In genomic region chr4:140602022-140602421, GRCm38 (mm10) we compare ENCODE assay signal across 13 mouse cellular contexts.
"Had no signal": no experiment of that assay in that cellular context is flagged by ENCODE, and none has a peak within 500 bp of the region (broad histone marks: within the 10 kb centered on the region; RNA-seq: fewer than 3 reads in every experiment).

No protein-coding gene starts in this region.

- H3K9me3 ChIP-seq: limb, embryonic 15.5 days; liver, embryonic 12.5 days had no signal

- H3K9ac ChIP-seq: limb, embryonic 15.5 days; liver, embryonic 12.5 days; lung, embryonic 14.5 days had no signal

- H3K4me3 ChIP-seq: left cerebral cortex, adult 2 months; limb, embryonic 15.5 days; liver, embryonic 12.5 days had no signal

- H3K4me1 ChIP-seq: liver, embryonic 12.5 days had no signal

- H3K4me2 ChIP-seq: limb, embryonic 15.5 days; liver, embryonic 12.5 days; lung, embryonic 14.5 days; midbrain, embryonic 11.5 days had no signal

- DNase-seq: kidney, adult 8-10 months; kidney, postnatal 14 days; lung, embryonic 14.5 days; lung, postnatal 10 days; lung, postnatal 4 days had no signal

- ATAC-seq: inflammation-experienced regulatory T-cells, adult 6 months; intestine, postnatal 0 days; liver, embryonic 12.5 days; midbrain, embryonic 16.5 days had no signal

- H3K27me3 ChIP-seq: limb, embryonic 15.5 days; liver, embryonic 12.5 days had no signal

- H3K27ac ChIP-seq: left cerebral cortex, adult 2 months; limb, embryonic 15.5 days; liver, embryonic 12.5 days; stomach, postnatal 0 days had no signal
